Mouse (Mus musculus): ENCODE measurements at regions not wholly inside any gene's neighbourhood (a gene's known extent, or its start where the extent isn't known, plus 50 kb on each side); places are given as distances from the start of the nearest gene placed in this dataset. TPM values are rescaled to one million over a fixed set of nuclear protein-coding genes. Genes with fewer than 3 reads are reported as not detected.

- H3K27me3 ChIP-seq (ENCODE audit: control insufficient read depth, insufficient read depth, low read length) = no peaks in the 10 kb centered on the region
- DNase-seq (ENCODE audit: low spot score, missing footprints) = no peak
- ATAC-seq (ENCODE audit: low FRiP score) = no peak
- no peak overlapping the region for H3K4me2 ChIP-seq
- H3K4me3 ChIP-seq (ENCODE audit: low read depth, low read length) = no peak overlapping the region
- no peak overlapping the region for H3K9ac ChIP-seq (ENCODE audit: low read length)
- no peak overlapping the region for H3K27ac ChIP-seq (ENCODE audit: low read depth, low read length)
- H3K4me1 ChIP-seq (ENCODE audit: control insufficient read depth, insufficient read depth, low read length) = no peaks in the 10 kb centered on the region
- WGBS = 94% methylated on average over 1 of the region's 1 CpGs
- no peaks in the 10 kb centered on the region for H3K9me3 ChIP-seq (ENCODE audit: control insufficient read depth, low read length)
- H3K36me3 ChIP-seq (ENCODE audit: control insufficient read depth, insufficient read depth, low read length) = no peaks in the 10 kb centered on the region
Observed at GRCm38 (mm10) chr14:78172956-78173355, 84.1 kb upstream of the Fam216b start.

- H3K27me3 ChIP-seq (ENCODE audit: control insufficient read depth, insufficient read depth, low read length) = no peaks in the 10 kb centered on the region
- no peaks in the 10 kb centered on the region for H3K36me3 ChIP-seq (ENCODE audit: control insufficient read depth, insufficient read depth, low read length)
- no peak overlapping the region for H3K27ac ChIP-seq (ENCODE audit: low read depth, low read length)
- H3K9ac ChIP-seq (ENCODE audit: low read length) = no peak overlapping the region
- ATAC-seq (ENCODE audit: low FRiP score) (no peak), DNase-seq (ENCODE audit: low spot score, missing footprints) (no peak)
- WGBS = 86% methylated on average over 3 of the region's 3 CpGs
- no peaks in the 10 kb centered on the region for H3K9me3 ChIP-seq (ENCODE audit: control insufficient read depth, low read length)
- no peak overlapping the region for H3K4me3 ChIP-seq (ENCODE audit: low read depth, low read length)
- no peak overlapping the region for H3K4me2 ChIP-seq
- no peaks in the 10 kb centered on the region for H3K4me1 ChIP-seq (ENCODE audit: control insufficient read depth, insufficient read depth, low read length)
Observed at GRCm38 (mm10) chr14:78160819-78161218, 72.0 kb upstream of the Fam216b start.

- H3K27ac ChIP-seq (ENCODE audit: low read depth, low read length) = no peak overlapping the region
- H3K9me3 ChIP-seq (ENCODE audit: control insufficient read depth, low read length) = no peaks in the 10 kb centered on the region
- no peaks in the 10 kb centered on the region for H3K36me3 ChIP-seq (ENCODE audit: control insufficient read depth, insufficient read depth, low read length)
- DNase-seq (ENCODE audit: low spot score, missing footprints) (peak; percentile 54), ATAC-seq (ENCODE audit: low FRiP score) (no peak)
- no peak overlapping the region for H3K9ac ChIP-seq (ENCODE audit: low read length)
- H3K27me3 ChIP-seq (ENCODE audit: control insufficient read depth, insufficient read depth, low read length) = no peaks in the 10 kb centered on the region
- no peak overlapping the region for H3K4me3 ChIP-seq (ENCODE audit: low read depth, low read length)
- no peaks in the 10 kb centered on the region for H3K4me1 ChIP-seq (ENCODE audit: control insufficient read depth, insufficient read depth, low read length)
- WGBS = 90% methylated on average over 7 of the region's 7 CpGs
- H3K4me2 ChIP-seq = no peak overlapping the region
Observed at GRCm38 (mm10) chr14:78159567-78159966, 70.8 kb upstream of the Fam216b start.

- ATAC-seq (ENCODE audit: low FRiP score) (no peak), DNase-seq (ENCODE audit: low spot score, missing footprints) (no peak)
- Histone ChIP-seq H3K27me3 (ENCODE audit: control insufficient read depth, insufficient read depth, low read length) (no peaks in the 10 kb centered on the region), H3K36me3 (ENCODE audit: control insufficient read depth, insufficient read depth, low read length) (no peaks in the 10 kb centered on the region), H3K4me1 (ENCODE audit: control insufficient read depth, insufficient read depth, low read length) (no peaks in the 10 kb centered on the region), H3K9ac (ENCODE audit: low read length) (no peak overlapping the region), H3K4me2 (no peak overlapping the region), H3K4me3 (ENCODE audit: low read depth, low read length) (no peak overlapping the region), H3K9me3 (ENCODE audit: control insufficient read depth, low read length) (no peaks in the 10 kb centered on the region), H3K27ac (ENCODE audit: low read depth, low read length) (no peak overlapping the region)
- 76% methylated on average over 2 of the region's 2 CpGs for WGBS
Observed at GRCm38 (mm10) chr14:78157660-78158059, 68.9 kb upstream of the Fam216b start.

- 0 out of 2 replicates have a peak, but pooled peaks cover 3% of the 10 kb centered on the region for H3K9me3 ChIP-seq (ENCODE audit: control insufficient read depth, low read length)
- no peak overlapping the region for H3K9ac ChIP-seq (ENCODE audit: low read length)
- no peak overlapping the region for H3K27ac ChIP-seq (ENCODE audit: low read depth, low read length)
- 87% methylated on average over 1 of the region's 1 CpGs for WGBS
- peak; percentile 56 for DNase-seq (ENCODE audit: low spot score, missing footprints)
- no peak overlapping the region for H3K4me2 ChIP-seq
- no peaks in the 10 kb centered on the region for H3K27me3 ChIP-seq (ENCODE audit: control insufficient read depth, insufficient read depth, low read length)
- H3K4me1 ChIP-seq (ENCODE audit: control insufficient read depth, insufficient read depth, low read length) = no peaks in the 10 kb centered on the region
- H3K36me3 ChIP-seq (ENCODE audit: control insufficient read depth, insufficient read depth, low read length) = no peaks in the 10 kb centered on the region
- no peak for ATAC-seq (ENCODE audit: low FRiP score)
- H3K4me3 ChIP-seq (ENCODE audit: low read depth, low read length) = no peak overlapping the region
Observed at GRCm38 (mm10) chr14:78148851-78149250, 60.0 kb upstream of the Fam216b start.

- WGBS = 37% methylated on average over 4 of the region's 4 CpGs
- 0 out of 2 replicates have a peak, but pooled peaks cover 3% of the 10 kb centered on the region for H3K9me3 ChIP-seq (ENCODE audit: control insufficient read depth, low read length)
- DNase-seq (ENCODE audit: low spot score, missing footprints) (peak; percentile 71), ATAC-seq (ENCODE audit: low FRiP score) (no peak)
- no peak overlapping the region for H3K9ac ChIP-seq (ENCODE audit: low read length)
- H3K4me1 ChIP-seq (ENCODE audit: control insufficient read depth, insufficient read depth, low read length) = no peaks in the 10 kb centered on the region
- no peaks in the 10 kb centered on the region for H3K36me3 ChIP-seq (ENCODE audit: control insufficient read depth, insufficient read depth, low read length)
- H3K27me3 ChIP-seq (ENCODE audit: control insufficient read depth, insufficient read depth, low read length) = no peaks in the 10 kb centered on the region
- no peak overlapping the region for H3K27ac ChIP-seq (ENCODE audit: low read depth, low read length)
- H3K4me2 ChIP-seq = no peak overlapping the region
- no peak overlapping the region for H3K4me3 ChIP-seq (ENCODE audit: low read depth, low read length)
Observed at GRCm38 (mm10) chr14:78143751-78144150, 54.9 kb upstream of the Fam216b start.

MicroRNAs in the stretch of these regions (microRNA counts, 519-probe panel; counts per million panel counts)
- not detected for microRNA mmu-miR-1971

Small RNA genes lying in the stretch of these regions (microRNA-seq; reads per million reads assigned to microRNA genes)
- not detected for gene Mir1971
